Mouse (Mus musculus) urinary bladder, postnatal 4 days (tissue): ENCODE measurements around the gene Xylt2.
A peak's percentile ranks its signal among the peaks of the same experiment; 100 is the strongest.
"Not testable (repeated sequence)": the region's sequence is repeated elsewhere in the genome, so short reads cannot be mapped to it uniquely, and the experiment has no call there.

Experiments used
- DNase-seq, 2 experiments: peaks; one replicate each; pipeline ENCODE4 v3.0.0; 2021 to 2022; ENCODE audit warnings: low spot score in 2 of 2

Xylt2 gene

DNA sequence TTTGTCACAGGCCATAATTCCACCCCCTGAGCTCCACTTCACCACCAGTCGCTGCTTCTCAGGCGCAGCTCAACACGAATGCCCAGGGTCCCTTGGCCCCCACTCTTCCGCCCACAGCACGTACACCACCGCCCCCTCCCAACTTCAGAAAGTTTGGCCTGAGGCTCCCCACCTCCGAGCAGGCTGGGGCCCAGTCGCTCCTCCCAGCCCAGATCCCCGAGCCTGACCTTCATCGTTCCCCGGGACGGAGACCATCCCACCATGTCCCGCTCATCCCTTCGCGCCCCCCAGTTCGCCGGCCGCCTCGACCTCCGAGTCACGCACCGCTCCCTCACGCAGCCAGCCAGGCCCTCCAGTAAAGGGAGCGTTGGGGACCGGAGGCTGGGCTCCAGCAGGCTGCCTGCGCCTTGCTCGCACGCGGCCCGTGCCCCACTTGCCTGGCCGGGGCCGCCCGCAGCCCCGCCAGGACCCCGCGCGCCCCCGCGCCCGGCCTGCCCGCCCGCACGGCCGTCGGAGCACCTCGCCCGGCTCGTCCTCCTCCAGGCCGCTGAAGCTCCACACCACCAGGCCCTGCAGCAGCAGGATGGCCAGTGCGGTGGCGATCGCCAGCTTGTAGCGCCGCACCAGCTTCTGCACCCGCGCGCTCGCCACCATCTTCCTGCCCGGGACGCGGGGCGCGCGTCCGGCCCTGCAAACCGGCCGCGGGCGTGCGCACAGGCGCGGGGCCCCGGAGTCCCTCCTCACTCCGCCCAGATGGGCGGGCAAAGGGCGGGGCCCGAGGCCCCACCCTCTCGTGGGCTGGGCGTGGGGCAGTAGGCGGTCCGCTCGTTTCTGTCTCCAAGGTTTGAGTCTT is at the start of gene Xylt2:
TSS of gene Xylt2 (minus strand) at position 762 of the 853 bp plus-strand sequence.
- DNase-seq, result peak; percentile 91

GRCm38 (mm10) chr11:94719216-94719615 is 41.9 kb upstream of the Xylt2 start:
- DNase-seq, result no peak

GRCm38 (mm10) chr11:94718113-94718909 is 41.0 kb upstream of the Xylt2 start:
- DNase-seq, result no peak

GRCm38 (mm10) chr11:94717239-94717638 is 39.9 kb upstream of the Xylt2 start:
- DNase-seq, result no peak

GRCm38 (mm10) chr11:94716754-94717153 is 39.4 kb upstream of the Xylt2 start:
- no peak for DNase-seq

DNA sequence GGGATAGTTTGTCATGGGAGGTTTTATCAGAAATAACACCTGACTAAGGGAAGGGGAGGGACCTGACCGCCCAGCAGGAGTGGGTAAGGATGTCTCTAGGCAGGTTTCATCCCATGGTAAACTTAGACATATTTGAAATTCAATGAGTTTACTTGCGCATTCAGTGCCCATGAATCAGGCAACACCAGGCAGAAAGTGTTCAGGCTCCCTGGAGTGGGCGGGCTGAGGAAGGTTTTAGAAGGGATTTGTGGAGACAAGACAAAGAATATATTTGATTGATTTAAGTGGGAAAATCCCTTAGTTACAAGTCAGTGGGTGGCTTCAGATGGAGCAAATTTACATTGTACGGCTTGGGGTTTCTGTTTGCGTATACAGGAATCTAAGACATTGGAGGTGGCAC is 38.3 kb upstream of the Xylt2 start:
- DNase-seq, result no peak

- DNase-seq, result no peak
Measured at GRCm38 (mm10) chr11:94713246-94713860, 36.0 kb upstream of the Xylt2 start.

GRCm38 (mm10) chr11:94704472-94704871 is 27.2 kb upstream of the Xylt2 start, which contains the start of gene Gm11541:
Gm11541 (minus strand) TSS chr11:94704499.
- DNase-seq, result no peak

GRCm38 (mm10) chr11:94704020-94704419 is 26.7 kb upstream of the Xylt2 start:
- DNase-seq, result no peak

- no peak for DNase-seq
Measured at GRCm38 (mm10) chr11:94702216-94702610, 24.9 kb upstream of the Xylt2 start.

- no peak for DNase-seq
Measured at GRCm38 (mm10) chr11:94701401-94702215, 24.3 kb upstream of the Xylt2 start.

GRCm38 (mm10) chr11:94699399-94699798 is 22.1 kb upstream of the Xylt2 start:
- DNase-seq, result no peak

DNA sequence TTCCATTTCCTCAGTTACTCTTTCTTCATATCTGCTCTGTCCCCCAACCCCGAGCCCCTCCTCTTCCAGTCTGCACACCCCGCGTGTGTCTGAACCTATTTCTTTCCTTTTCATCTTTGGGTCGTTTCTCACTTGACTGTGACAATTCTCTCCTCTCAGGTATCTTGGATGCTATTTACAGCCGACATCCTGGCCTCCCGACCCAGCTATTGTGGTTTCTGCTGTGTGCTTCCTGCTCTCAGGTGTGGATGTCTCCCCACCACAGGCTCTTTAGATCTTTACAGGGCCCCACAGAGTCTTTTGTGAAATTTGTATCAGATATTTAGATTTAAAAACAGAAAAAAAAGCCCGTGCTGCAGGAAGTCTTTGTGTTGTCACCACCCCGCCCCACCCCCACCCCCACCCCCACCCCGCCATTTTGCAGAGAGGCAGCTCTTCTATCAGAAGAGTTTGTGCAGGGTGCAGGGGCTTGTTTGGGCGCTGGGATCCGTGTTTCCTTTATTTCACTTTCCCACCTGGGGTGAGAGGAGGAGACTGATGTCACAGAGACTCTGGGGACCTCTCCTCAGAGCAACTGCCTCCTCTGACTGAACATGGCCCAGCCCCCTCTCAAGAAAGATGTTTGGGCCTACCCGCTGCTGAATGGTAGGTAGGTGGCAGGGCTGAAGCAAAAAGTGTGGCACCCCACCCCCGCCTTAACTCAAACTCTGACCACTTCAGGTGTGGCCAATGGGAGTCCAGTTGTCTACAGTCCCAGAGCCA is 20.6 kb upstream of the Xylt2 start:
- DNase-seq, result no peak

- DNase-seq, result no peak
Measured at GRCm38 (mm10) chr11:94697140-94697539, 19.8 kb upstream of the Xylt2 start.

DNA sequence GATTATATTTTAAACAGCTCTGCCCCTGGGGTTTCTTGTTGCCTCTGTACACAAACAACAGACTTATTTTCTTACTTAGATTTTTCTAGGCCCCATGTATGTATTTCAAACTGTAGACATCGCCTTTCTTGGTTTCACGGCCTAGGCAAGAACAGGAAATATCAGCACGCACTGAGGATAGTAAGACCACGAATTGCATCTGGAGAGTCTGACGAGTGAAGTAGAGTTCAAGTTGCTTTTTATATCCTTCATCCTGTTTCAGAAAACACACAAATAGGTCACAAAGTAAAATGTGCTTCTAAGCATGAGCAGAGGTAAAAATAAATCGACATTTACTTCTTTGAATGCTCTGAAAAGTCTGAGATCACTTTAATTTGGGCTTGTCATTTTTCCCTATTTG is 18.2 kb upstream of the Xylt2 start:
- no peak for DNase-seq

GRCm38 (mm10) chr11:94692502-94692901 is 15.2 kb upstream of the Xylt2 start:
- not testable (repeated sequence) for DNase-seq

GRCm38 (mm10) chr11:94687178-94687577 is 9.9 kb upstream of the Xylt2 start:
- DNase-seq, result no peak

GRCm38 (mm10) chr11:94682427-94682826 is 5.1 kb upstream of the Xylt2 start:
- no peak for DNase-seq

GRCm38 (mm10) chr11:94681640-94682039 is 4.3 kb upstream of the Xylt2 start:
- no peak for DNase-seq

GRCm38 (mm10) chr11:94680639-94681038 is 3.3 kb upstream of the Xylt2 start:
- DNase-seq, result no peak
